Comparison of ENCODE assay signal across 13 mouse cellular contexts in the genomic region with DNA sequence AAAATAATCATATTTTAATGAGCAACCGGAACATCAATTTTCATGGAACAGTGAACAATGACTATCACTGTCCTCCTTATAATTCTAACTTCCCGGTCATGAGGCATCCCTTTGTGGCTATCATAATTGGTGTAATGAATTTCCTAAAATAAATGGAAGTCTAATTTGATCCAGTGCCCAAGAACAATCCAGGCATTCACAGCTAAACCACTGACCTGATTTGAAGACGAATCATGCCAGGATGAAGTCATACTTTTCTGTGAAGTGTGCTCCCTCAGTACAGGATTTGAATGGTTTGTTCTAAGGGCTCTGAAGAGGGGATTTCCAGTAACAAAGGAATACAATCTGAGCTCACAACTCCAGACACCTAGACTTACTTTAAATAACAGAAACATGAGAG.
DNase-seq lines count a peak whose midpoint lies in the region; ATAC-seq lines count a peak whose summit lies in the region.
"Had no signal": no experiment of that assay in that cellular context is flagged by ENCODE, and none has a peak within 500 bp of the region (broad histone marks: within the 10 kb centered on the region; RNA-seq: fewer than 3 reads in every experiment).

No protein-coding gene starts in this region.

- no peaks in the 10 kb centered on the region for H3K4me1 ChIP-seq in heart, embryonic 12.5 days (replicated peaks)
- no peaks in the 10 kb centered on the region for H3K4me1 ChIP-seq in midbrain, embryonic 12.5 days
- no peaks in the 10 kb centered on the region for H3K4me1 ChIP-seq in midbrain, embryonic 16.5 days (ENCODE audit: control insufficient read depth, insufficient read depth, low read length)
- no peaks in the 10 kb centered on the region for H3K4me1 ChIP-seq in embryonic facial prominence, embryonic 14.5 days (ENCODE audit: control insufficient read depth, insufficient read depth, low read length)
- H3K4me1 ChIP-seq: neural tube, embryonic 12.5 days; stomach, embryonic 15.5 days had no signal

- H3K27ac ChIP-seq in heart, embryonic 12.5 days (ENCODE audit: poor library complexity, severe bottlenecking) = 0 out of 2 replicates have a peak overlapping the region, but pooled peaks have one; percentile 2
- no peak overlapping the region for H3K27ac ChIP-seq in midbrain, embryonic 12.5 days (replicated peaks)
- no peak overlapping the region for H3K27ac ChIP-seq in midbrain, embryonic 16.5 days (ENCODE audit: low read length)
- no peak overlapping the region for H3K27ac ChIP-seq in embryonic facial prominence, embryonic 14.5 days (replicated peaks; ENCODE audit: low read depth, low read length)
- H3K27ac ChIP-seq: neural tube, embryonic 12.5 days; stomach, embryonic 15.5 days had no signal

- H3K4me3 ChIP-seq in heart, embryonic 12.5 days = no peak overlapping the region
- no peak overlapping the region for H3K4me3 ChIP-seq in midbrain, embryonic 12.5 days
- no peak overlapping the region for H3K4me3 ChIP-seq in midbrain, embryonic 16.5 days (ENCODE audit: low read depth, low read length)
- no peak overlapping the region for H3K4me3 ChIP-seq in embryonic facial prominence, embryonic 14.5 days (ENCODE audit: low read depth, low read length)
- H3K4me3 ChIP-seq: neural tube, embryonic 12.5 days; stomach, embryonic 15.5 days had no signal

- no peak for ATAC-seq in heart, embryonic 12.5 days (ENCODE audit: insufficient number of reproducible peaks, low FRiP score)
- ATAC-seq in midbrain, embryonic 12.5 days (ENCODE audit: low FRiP score, low read depth) = peak; percentile 56; the same call in 1 of the 2 replicates
- ATAC-seq in midbrain, embryonic 16.5 days = no peak
- peak; percentile 90 for ATAC-seq in embryonic facial prominence, embryonic 14.5 days (ENCODE audit: low read depth)

- H3K9me3 ChIP-seq in heart, embryonic 12.5 days (replicated peaks) = no peaks in the 10 kb centered on the region
- no peaks in the 10 kb centered on the region for H3K9me3 ChIP-seq in midbrain, embryonic 12.5 days
- no peaks in the 10 kb centered on the region for H3K9me3 ChIP-seq in midbrain, embryonic 16.5 days (replicated peaks; ENCODE audit: control insufficient read depth, low read length, poor library complexity, severe bottlenecking)
- no peaks in the 10 kb centered on the region for H3K9me3 ChIP-seq in embryonic facial prominence, embryonic 14.5 days (ENCODE audit: control insufficient read depth, low read length)
- H3K9me3 ChIP-seq: neural tube, embryonic 12.5 days; stomach, embryonic 15.5 days had no signal

- no peak for DNase-seq in heart, adult 11 months
- peak; percentile 69 for DNase-seq in embryonic facial prominence, embryonic 14.5 days (ENCODE audit: low spot score)
- DNase-seq in retina, postnatal 7 days (ENCODE audit: low read depth, low spot score) = peak; percentile 20
- DNase-seq in urinary bladder, postnatal 10 days (ENCODE audit: low spot score) = no peak
- DNase-seq: heart, adult 18-20 months; kidney, postnatal 10 days; lung, postnatal 4 days had no signal

- 50% methylated on average over 3 of the region's 3 CpGs for WGBS in heart, embryonic 12.5 days
- 65% methylated on average over 3 of the region's 3 CpGs for whole genome bisulfite sequencing in midbrain, embryonic 12.5 days
- 59% methylated on average over 3 of the region's 3 CpGs for WGBS in midbrain, embryonic 16.5 days
- 35% methylated on average over 3 of the region's 3 CpGs for WGBS in embryonic facial prominence, embryonic 14.5 days

- no peaks in the 10 kb centered on the region for H3K27me3 ChIP-seq in heart, embryonic 12.5 days (replicated peaks)
- no peaks in the 10 kb centered on the region for H3K27me3 ChIP-seq in midbrain, embryonic 12.5 days
- H3K27me3 ChIP-seq in midbrain, embryonic 16.5 days (ENCODE audit: control insufficient read depth, insufficient read depth, low read depth, low read length) = no peaks in the 10 kb centered on the region
- no peaks in the 10 kb centered on the region for H3K27me3 ChIP-seq in embryonic facial prominence, embryonic 14.5 days (replicated peaks; ENCODE audit: control insufficient read depth, insufficient read depth, low read length)
- H3K27me3 ChIP-seq: CH12.LX; neural tube, embryonic 12.5 days; stomach, embryonic 15.5 days had no signal

- no peaks in the 10 kb centered on the region for H3K36me3 ChIP-seq in heart, embryonic 12.5 days
- H3K36me3 ChIP-seq in midbrain, embryonic 12.5 days = no peaks in the 10 kb centered on the region
- H3K36me3 ChIP-seq in midbrain, embryonic 16.5 days (ENCODE audit: control insufficient read depth, insufficient read depth, low read length) = no peaks in the 10 kb centered on the region
- H3K36me3 ChIP-seq in embryonic facial prominence, embryonic 14.5 days (ENCODE audit: control insufficient read depth, insufficient read depth, low read length) = no peaks in the 10 kb centered on the region
- H3K36me3 ChIP-seq: neural tube, embryonic 12.5 days; stomach, embryonic 15.5 days had no signal

- H3K9ac ChIP-seq in heart, embryonic 12.5 days = no peak overlapping the region
- H3K9ac ChIP-seq in midbrain, embryonic 12.5 days (replicated peaks) = no peak overlapping the region
- no peak overlapping the region for H3K9ac ChIP-seq in midbrain, embryonic 16.5 days (ENCODE audit: low read depth, low read length)
- no peak overlapping the region for H3K9ac ChIP-seq in embryonic facial prominence, embryonic 14.5 days (ENCODE audit: low read depth, low read length)
- H3K9ac ChIP-seq: neural tube, embryonic 12.5 days; stomach, embryonic 15.5 days had no signal

- no peak overlapping the region for H3K4me2 ChIP-seq in heart, embryonic 12.5 days
- no peak overlapping the region for H3K4me2 ChIP-seq in midbrain, embryonic 12.5 days (replicated peaks)
- no peak overlapping the region for H3K4me2 ChIP-seq in midbrain, embryonic 16.5 days (ENCODE audit: low read length)
- no peak overlapping the region for H3K4me2 ChIP-seq in embryonic facial prominence, embryonic 14.5 days (ENCODE audit: low read depth, low read length)
- H3K4me2 ChIP-seq: neural tube, embryonic 12.5 days; stomach, embryonic 15.5 days had no signal

Comparison
In these comparisons a context has a peak if more than half of its experiments do, and no peak if none do; other contexts are left out.
1. ATAC-seq: peak in midbrain, embryonic 12.5 days (single experiment) and embryonic facial prominence, embryonic 14.5 days (single experiment); none in heart, embryonic 12.5 days (single experiment) and midbrain, embryonic 16.5 days (single experiment).
2. DNase-seq: peak in embryonic facial prominence, embryonic 14.5 days (single experiment) and retina, postnatal 7 days (single experiment); none in heart, adult 11 months (single experiment) and urinary bladder, postnatal 10 days (single experiment).